Mouse (Mus musculus) 3T3-L1 (cell line): ENCODE measurements around the gene Gprin3.
"Not testable (repeated sequence)": the region's sequence is repeated elsewhere in the genome, so short reads cannot be mapped to it uniquely, and the experiment has no call there.

ENCODE experiments used
- DNase-seq: peaks from one replicate; pipeline ENCODE4 v3.0.0-alpha.2; 2015; ENCODE audit warnings: low read depth, low spot score

Gprin3 gene

DNA sequence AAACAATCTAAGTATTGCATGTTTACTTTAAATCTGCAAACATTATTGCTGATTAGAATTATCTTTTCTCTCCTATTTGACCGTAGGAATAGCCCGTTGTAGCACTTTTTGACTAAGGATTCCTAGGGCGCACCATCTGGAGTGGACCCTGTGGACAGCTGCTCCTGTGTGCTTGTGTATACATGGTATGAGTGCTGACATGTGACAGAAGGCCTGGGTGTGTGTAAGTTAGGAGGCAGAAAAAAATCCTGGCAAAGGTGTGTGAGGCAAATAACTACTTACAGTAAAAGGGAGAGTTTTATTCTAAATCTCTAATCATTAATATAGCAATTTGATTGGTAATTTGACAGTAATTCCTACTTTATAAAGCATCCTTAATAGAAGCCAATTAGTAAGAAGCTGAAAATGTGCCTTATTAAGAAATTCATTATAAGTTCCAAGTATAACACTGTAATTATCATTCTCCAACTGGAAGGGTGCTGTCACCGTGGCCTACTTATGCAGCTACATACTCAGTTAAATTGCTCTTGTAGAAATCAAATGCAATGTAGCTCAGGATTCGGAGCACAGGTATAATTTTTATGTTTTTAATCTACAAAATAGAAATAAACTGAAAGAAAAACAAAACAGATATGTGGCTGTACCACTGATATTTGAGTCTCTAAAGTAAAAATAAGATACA lies 74.8 kb downstream of the Gprin3 start:
- no peak for DNase-seq

DNA sequence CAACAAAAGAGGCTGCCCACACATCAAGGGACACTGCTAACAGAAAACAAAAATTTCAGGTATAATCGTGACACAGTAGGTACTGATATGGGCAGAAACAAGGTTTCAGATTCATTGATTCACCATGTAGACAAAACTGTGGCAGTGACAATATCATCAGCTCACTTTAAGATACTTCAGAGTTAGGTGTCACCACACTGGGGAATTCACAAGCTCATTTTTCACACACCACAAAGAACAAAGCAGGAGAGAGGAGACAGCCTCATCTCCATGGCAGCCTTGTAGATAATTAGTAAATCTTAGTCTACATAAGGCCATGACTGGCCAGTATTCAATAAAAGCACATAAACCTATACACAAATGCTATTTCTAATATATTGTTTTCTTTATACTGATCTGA lies 77.4 kb downstream of the Gprin3 start:
- no peak for DNase-seq

- no peak for DNase-seq
Observed at GRCm38 (mm10) chr6:59341146-59341545, 84.9 kb downstream of the Gprin3 start.

DNA sequence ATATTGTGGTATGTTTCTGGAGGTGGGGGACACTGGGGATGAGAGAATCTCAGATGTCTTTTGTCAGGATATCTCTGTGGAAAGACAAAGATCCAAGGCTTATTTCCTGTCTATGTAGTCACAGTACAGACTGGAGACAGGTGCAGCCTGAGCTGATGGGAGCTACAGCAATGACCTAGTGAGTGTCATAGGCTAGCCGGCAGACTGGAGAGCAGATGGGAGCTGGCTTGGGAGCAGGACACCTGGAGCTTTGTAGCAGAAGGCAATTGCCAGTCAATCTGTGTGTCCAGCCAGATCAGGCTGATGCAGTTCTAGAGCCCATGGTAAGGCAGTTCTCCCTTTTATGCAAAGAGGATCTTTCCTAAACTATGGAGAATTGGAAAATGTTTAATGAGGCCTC lies 97.8 kb downstream of the Gprin3 start:
- no peak for DNase-seq

- DNase-seq = no peak
Observed at GRCm38 (mm10) chr6:59315868-59316267, 110.2 kb downstream of the Gprin3 start.

DNA sequence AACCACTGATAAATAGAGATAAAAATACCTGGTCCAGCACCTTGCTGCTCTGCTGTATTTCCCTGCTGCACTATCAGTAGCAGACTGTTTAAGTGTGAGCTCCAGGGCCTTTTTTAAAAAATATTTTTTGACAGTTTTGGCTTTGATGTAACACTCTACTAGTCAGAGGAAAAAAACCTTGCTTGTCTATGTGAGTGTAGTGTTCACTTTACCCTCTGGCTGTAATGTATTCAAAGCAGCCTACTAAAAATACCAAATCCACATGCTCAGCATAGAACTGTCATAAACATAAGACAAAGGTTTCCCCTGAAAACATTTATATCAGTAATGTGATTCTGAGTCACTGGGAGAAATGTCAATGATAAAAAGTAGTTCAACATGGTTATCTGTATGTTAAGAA lies 111.0 kb downstream of the Gprin3 start:
- DNase-seq = no peak

- DNase-seq = no peak
Observed at GRCm38 (mm10) chr6:59313162-59313561, 112.9 kb downstream of the Gprin3 start.

GRCm38 (mm10) chr6:59311241-59311640 lies 114.9 kb downstream of the Gprin3 start:
- no peak for DNase-seq

- DNase-seq = not testable (repeated sequence)
Observed at GRCm38 (mm10) chr6:59304235-59304942, 121.7 kb downstream of the Gprin3 start.

DNA sequence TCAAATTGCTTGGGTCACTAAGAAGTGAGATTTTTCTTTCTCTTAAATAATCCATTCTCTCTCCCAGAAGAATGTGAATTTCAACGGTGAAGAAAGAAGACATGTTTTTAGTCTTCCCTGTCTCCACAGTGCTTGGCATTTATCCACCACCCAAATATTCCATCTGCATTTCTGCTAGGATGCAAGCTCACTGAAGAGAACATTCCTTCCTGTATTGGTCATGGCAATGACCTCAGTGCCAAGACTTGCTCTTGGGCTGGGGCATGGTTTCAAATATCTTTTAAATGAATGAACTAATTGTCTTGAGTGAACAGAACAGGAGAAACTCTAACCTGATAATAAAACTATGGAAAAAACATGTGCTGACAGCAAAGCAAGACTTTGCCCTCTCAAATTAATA lies 123.1 kb downstream of the Gprin3 start:
- peak; percentile 98 for DNase-seq
